Mouse (Mus musculus): ENCODE results near the gene Rab3ip.

DNA sequence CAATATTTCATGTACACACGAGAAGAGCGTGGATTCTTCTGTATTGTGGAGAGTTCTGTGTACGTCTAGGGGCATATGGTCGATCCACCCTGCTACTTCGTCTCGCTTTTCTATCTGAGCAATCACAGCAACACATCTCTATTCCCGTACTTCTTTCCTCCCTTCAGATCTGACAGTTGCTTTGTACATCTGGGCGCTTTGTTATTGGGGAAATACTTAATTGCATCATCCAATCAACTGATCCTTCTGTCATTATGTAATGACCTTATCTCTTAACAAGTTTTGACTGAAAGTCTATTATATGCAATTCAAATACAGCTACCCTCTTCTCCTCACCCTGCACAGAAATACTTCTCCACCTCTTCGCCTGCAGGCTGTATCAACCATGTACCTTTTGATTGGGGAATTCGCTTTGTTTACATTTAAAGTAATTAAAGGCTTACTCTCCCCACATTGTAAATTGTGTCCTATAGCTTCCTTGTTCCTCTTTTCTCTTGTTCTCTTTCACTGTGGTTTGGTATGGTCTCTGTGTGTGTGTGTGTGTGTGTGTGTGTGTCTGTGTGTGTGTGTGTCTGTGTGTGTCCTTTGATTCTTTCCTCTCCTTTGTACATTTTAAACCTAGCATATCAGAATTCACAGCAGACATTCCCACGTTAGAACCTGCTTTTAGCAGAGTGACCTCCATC is 24.0 kb downstream of the Rab3ip start:
- TF ChIP-seq CTCF (conservative IDR thresholded peaks at IDR 0.05; ENCODE audit: low read length) (no peak), POU5F1 (IDR thresholded peaks at IDR 0.05; ENCODE audit: borderline replicate concordance, low read length) (no peak), NANOG (IDR thresholded peaks at IDR 0.05; ENCODE audit: borderline replicate concordance, low read length) (no peak)
